Mouse (Mus musculus): ENCODE data around the gene Maea.
A peak's percentile ranks its signal among the peaks of the same experiment; 100 is the strongest.

DNA sequence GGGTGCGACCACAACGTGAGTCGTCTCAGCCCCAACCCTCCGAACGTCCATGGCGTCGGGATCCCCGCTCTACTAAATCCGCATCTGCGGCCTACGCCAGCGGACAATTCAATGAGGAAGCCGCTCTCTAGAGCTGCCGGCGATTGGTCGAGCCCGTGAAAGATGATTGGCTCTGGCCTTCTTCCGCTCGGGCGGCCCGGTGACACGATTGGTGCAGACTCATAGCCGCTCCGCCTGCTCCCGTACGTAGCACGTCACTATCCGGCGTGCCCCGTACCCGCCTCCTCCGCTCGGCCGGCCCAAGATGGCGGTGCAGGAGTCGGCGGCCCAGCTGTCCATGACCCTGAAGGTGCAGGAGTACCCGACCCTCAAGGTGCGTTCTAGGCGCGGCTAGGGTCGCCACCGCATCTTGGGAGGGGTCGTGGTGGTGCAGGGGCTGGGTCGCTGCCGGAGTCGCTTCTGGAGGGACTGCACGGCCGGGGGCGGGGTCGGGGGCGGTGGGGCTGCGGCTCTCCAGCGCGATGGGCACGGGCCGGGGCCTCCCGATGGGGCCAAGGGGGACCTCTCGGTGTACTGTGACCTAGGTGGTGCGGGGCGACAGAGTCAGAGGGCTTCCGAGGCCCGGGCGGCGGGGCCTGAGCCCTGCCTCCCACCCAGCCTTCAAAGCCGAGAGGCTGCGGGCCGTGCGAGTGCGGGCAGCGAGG lies at the start of gene Maea:
- TF ChIP-seq CHD2 (IDR thresholded peaks at IDR 0.05; ENCODE audit: low read depth, low read length) (peak; percentile 84), ZNF384 (IDR thresholded peaks at IDR 0.05; ENCODE audit: low read depth, low read length) (no peak), MAFK (IDR thresholded peaks at IDR 0.05; ENCODE audit: insufficient read depth, low read depth, low read length) (no peak), HCFC1 (IDR thresholded peaks at IDR 0.05; ENCODE audit: borderline replicate concordance, insufficient read depth, low read length) (peak; percentile 12; the same call in 1 of the 2 replicates), ZC3H11A (IDR thresholded peaks at IDR 0.05; ENCODE audit: borderline replicate concordance, low read depth, low read length) (no peak)

Measured in ES-E14 (cell line).